ENCODE assay signal across 8 mouse cellular contexts in the genomic region with DNA sequence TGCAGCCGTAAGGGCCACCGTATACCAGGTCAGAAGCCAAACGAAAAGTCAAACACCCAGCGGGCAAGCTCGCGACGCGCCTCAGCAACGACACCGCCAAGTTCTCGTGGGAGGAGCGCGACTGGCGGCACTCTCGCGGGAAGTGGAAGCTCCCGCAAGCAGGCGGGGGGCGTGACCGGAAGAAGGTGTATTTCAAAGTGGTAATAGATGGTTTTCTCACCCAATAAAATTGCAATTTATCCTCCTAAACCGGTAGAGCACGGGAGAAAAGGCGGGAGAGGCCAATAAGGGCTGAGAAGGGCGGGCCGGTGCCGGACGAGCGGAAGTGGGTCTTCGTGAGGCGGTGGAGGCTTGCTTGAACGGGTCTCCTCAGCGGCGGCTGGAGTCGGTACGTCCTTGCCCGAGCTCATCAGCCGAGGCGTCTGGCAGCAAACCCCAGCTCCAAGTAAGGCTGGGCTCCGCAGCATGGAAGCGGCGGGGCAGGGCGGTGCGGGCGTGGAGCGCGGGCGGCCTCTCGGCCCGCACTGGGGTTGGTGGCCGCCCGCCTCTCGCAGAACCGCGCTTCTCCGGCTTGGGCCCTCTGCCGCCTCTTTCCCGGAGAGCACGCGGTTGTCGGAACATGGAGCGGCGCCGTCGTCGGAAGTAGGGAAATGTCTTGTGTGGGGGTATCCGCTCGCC. TPM values are rescaled to one million over a fixed set of nuclear protein-coding genes. Genes with fewer than 3 reads are reported as not detected.
DNase-seq lines count a peak whose midpoint lies in the region; ATAC-seq lines count a peak whose summit lies in the region.

Rnf4 (plus strand) TSS at position 193 of the 678 bp plus-strand sequence.

- peak within 1 kb of the TSS; percentile 94 to 96 for H3K4me3 ChIP-seq in heart, embryonic 14.5 days (ENCODE audit: control insufficient read depth in 1 of 2, insufficient read depth in 1 of 2, low read depth in 1 of 2, low read length in 2 of 2)
- H3K4me3 ChIP-seq in liver, embryonic 13.5 days (replicated peaks): peak within 1 kb of the TSS; percentile 97
- peak within 1 kb of the TSS; percentile 97 for H3K4me3 ChIP-seq in stomach, embryonic 16.5 days (replicated peaks; ENCODE audit: low read length)

- DNase-seq in c-Kit-negative CD71-positive TER-119-positive erythroid progenitor cells, embryonic 14.5 days (ENCODE audit: low read depth, low spot score): peak; percentile 93
- peak; percentile 94 for DNase-seq in fibroblast of lung, adult 2 months (ENCODE audit: low read depth)
- peak; percentile 99 for DNase-seq in kidney, postnatal 14 days
- DNase-seq in liver, embryonic 13.5 days: peak; percentile 97
- peak; percentile 98 for DNase-seq in neural tube, embryonic 10.5 days (ENCODE audit: extremely low spot score, low spot score)

- peaks cover 0 to 22% of the 10 kb centered on the region in 2 experiments; a peak in 3 of 4 replicates for H3K4me1 ChIP-seq in heart, embryonic 14.5 days (ENCODE audit: control insufficient read depth in 2 of 2, insufficient read depth in 2 of 2, low read length in 2 of 2)
- H3K4me1 ChIP-seq in liver, embryonic 13.5 days (replicated peaks): peaks cover 50% of the 10 kb centered on the region
- peaks cover 14% of the 10 kb centered on the region for H3K4me1 ChIP-seq in stomach, embryonic 16.5 days (ENCODE audit: control insufficient read depth, insufficient read depth, low read length)

- H3K9ac ChIP-seq in heart, embryonic 14.5 days (ENCODE audit: low read length): peak within 1 kb of the TSS; percentile 93
- H3K9ac ChIP-seq in liver, embryonic 13.5 days: peak within 1 kb of the TSS; percentile 98
- H3K9ac ChIP-seq in stomach, embryonic 16.5 days (ENCODE audit: low read length): peak within 1 kb of the TSS; percentile 98

- under 1% methylated on average over 62 of the region's 67 CpGs for WGBS in heart, embryonic 14.5 days
- under 1% methylated on average over 66 of the region's 67 CpGs for WGBS in liver, embryonic 13.5 days (ENCODE audit: insufficient replicate concordance)
- WGBS in stomach, embryonic 16.5 days: under 1% methylated on average over 67 of the region's 67 CpGs

- peaks cover 5% of the 10 kb centered on the region for H3K36me3 ChIP-seq in heart, embryonic 14.5 days (ENCODE audit: control insufficient read depth, insufficient read depth, low read length)
- peaks cover 16% of the 10 kb centered on the region for H3K36me3 ChIP-seq in liver, embryonic 13.5 days
- H3K36me3 ChIP-seq in stomach, embryonic 16.5 days (ENCODE audit: control insufficient read depth, insufficient read depth, low read length): no peaks in the 10 kb centered on the region

- H3K27ac ChIP-seq in heart, embryonic 14.5 days (replicated peaks in 1 of 2; ENCODE audit: control insufficient read depth in 1 of 2, insufficient read depth in 1 of 2, low read depth in 2 of 2, low read length in 2 of 2): peak within 1 kb of the TSS; percentile 87 to 96
- peak within 1 kb of the TSS; percentile 96 for H3K27ac ChIP-seq in liver, embryonic 13.5 days
- peak within 1 kb of the TSS; percentile 98 for H3K27ac ChIP-seq in stomach, embryonic 16.5 days (ENCODE audit: low read length)

- H3K27me3 ChIP-seq in heart, embryonic 14.5 days (ENCODE audit: control insufficient read depth, insufficient read depth, low read length): no peaks in the 10 kb centered on the region
- H3K27me3 ChIP-seq in liver, embryonic 13.5 days: no peaks in the 10 kb centered on the region
- H3K27me3 ChIP-seq in stomach, embryonic 16.5 days (ENCODE audit: control insufficient read depth, insufficient read depth, low read length): no peaks in the 10 kb centered on the region

- ATAC-seq in CD4-positive, CD25-positive, alpha-beta regulatory T cell, adult 4 months: peak; percentile 92
- peak; percentile 94 for ATAC-seq in heart, embryonic 14.5 days (ENCODE audit: insufficient number of reproducible peaks, insufficient read depth, low FRiP score, low read depth)
- ATAC-seq in liver, embryonic 13.5 days (ENCODE audit: low read depth): peak; percentile 93
- ATAC-seq in stomach, embryonic 16.5 days (ENCODE audit: insufficient read depth, low FRiP score): peak; percentile 97

- peak within 1 kb of the TSS; percentile 89 for H3K4me2 ChIP-seq in heart, embryonic 14.5 days (ENCODE audit: low read length)
- peak within 1 kb of the TSS; percentile 95 for H3K4me2 ChIP-seq in liver, embryonic 13.5 days
- peak within 1 kb of the TSS; percentile 89 for H3K4me2 ChIP-seq in stomach, embryonic 16.5 days (ENCODE audit: low read depth, low read length)

- H3K9me3 ChIP-seq in heart, embryonic 14.5 days (ENCODE audit: control insufficient read depth, low read length): no peaks in the 10 kb centered on the region
- no peaks in the 10 kb centered on the region for H3K9me3 ChIP-seq in liver, embryonic 13.5 days (replicated peaks)
- no peaks in the 10 kb centered on the region for H3K9me3 ChIP-seq in stomach, embryonic 16.5 days (replicated peaks; ENCODE audit: control insufficient read depth, low read length)

RNA-seq across cellular contexts. Expression of gene Rnf4, which starts in this region (rescaled TPM):
- 100 to 1,000 TPM; 105 to 132 TPM for polyA plus RNA-seq in CD4-positive, CD25-positive, alpha-beta regulatory T cell, adult 4 months (2017; shearing (Covaris generic))
- 116 and 120 TPM in 2 replicates for polyA plus RNA-seq in heart, embryonic 14.5 days (2014; fragmentation: Nextera tagmentation; extraction: Ambion mirVana)
- polyA plus RNA-seq in liver, embryonic 13.5 days (2015; fragmentation: Nextera tagmentation; extraction: Ambion mirVana): 79.1 and 89.1 TPM in 2 replicates
- 151 and 164 TPM in 2 replicates for polyA plus RNA-seq in stomach, embryonic 16.5 days (2015; fragmentation: Nextera tagmentation; extraction: Ambion mirVana)

Comparison
In these comparisons a context has a peak if more than half of its experiments do, and no peak if none do; other contexts are left out.
1. Peak in every context shown above with its lines: DNase-seq, ATAC-seq, H3K4me3 ChIP-seq and H3K27ac ChIP-seq.